Mouse (Mus musculus) CH12.LX (cell line): ENCODE measurements around the gene Dag1. TPM values are rescaled to one million over a fixed set of nuclear protein-coding genes. Genes with fewer than 3 reads are reported as not detected.

Experiments used
- DNase-seq: peaks from one replicate; pipeline ENCODE4 v3.0.0-alpha.2; 2013; ENCODE audit errors: extremely low read depth
- H3K27ac ChIP-seq: 2 replicates; pipeline ENCODE4 v1.5.1; 2012; ENCODE audit warnings: low read depth, mild to moderate bottlenecking, control low read depth, moderate library complexity; ENCODE audit not compliant: insufficient read depth
- H3K27me3 ChIP-seq: replicated peaks from 2 replicates; pipeline ENCODE3; 2012; ENCODE audit warnings: inconsistent platforms
- H3K36me3 ChIP-seq, 2 experiments: replicated peaks in 1 of 2; 2 replicates each; pipeline versions ENCODE3 to v1.6.1; 2012; ENCODE audit warnings: inconsistent platforms in 1 of 2, low read length in 1 of 2, mild to moderate bottlenecking in 1 of 2, mixed read lengths in 1 of 2, moderate library complexity in 1 of 2; ENCODE audit not compliant: control insufficient read depth in 1 of 2, insufficient read depth in 1 of 2
- H3K4me1 ChIP-seq, 2 experiments: 2 replicates each; pipeline ENCODE4 v1.6.1; 2012; ENCODE audit warnings: inconsistent platforms in 1 of 2, moderate library complexity in 1 of 2; ENCODE audit not compliant: insufficient read depth in 2 of 2, control insufficient read depth in 1 of 2
- H3K4me2 ChIP-seq: 2 replicates; pipeline ENCODE4 v1.6.1; 2012; ENCODE audit warnings: low read depth, mild to moderate bottlenecking, control low read depth; ENCODE audit not compliant: poor library complexity, insufficient read depth, severe bottlenecking
- H3K4me3 ChIP-seq, 3 experiments: fragments of 150-350 bp in 1 of 3; sonication (generic) in 1 of 3; replicated peaks in 1 of 3; 2 replicates each; pipeline versions ENCODE3 to v1.5.1; 2011 to 2012; ENCODE audit warnings: low read depth in 2 of 3, low read length in 2 of 3, mild to moderate bottlenecking in 2 of 3, moderate library complexity in 2 of 3, control low read depth in 1 of 3, improper control_type of control experiment in 1 of 3, inconsistent platforms in 1 of 3, mixed read lengths in 1 of 3; ENCODE audit not compliant: poor library complexity in 1 of 3
- H3K79me2 ChIP-seq: replicated peaks from 2 replicates; pipeline ENCODE4 v1.6.1; 2012; ENCODE audit warnings: mild to moderate bottlenecking, moderate library complexity; ENCODE audit not compliant: control insufficient read depth, poor library complexity, insufficient read depth, severe bottlenecking; ENCODE audit errors: extremely low read depth
- H3K9ac ChIP-seq: 2 replicates; pipeline ENCODE4 v1.6.1; 2012; ENCODE audit warnings: low read depth, mild to moderate bottlenecking, control low read depth, moderate library complexity; ENCODE audit not compliant: insufficient read depth
- H3K9me3 ChIP-seq: replicated peaks from 2 replicates; pipeline ENCODE3; 2012; ENCODE audit warnings: low read length, inconsistent platforms, mixed read lengths
- CHD1 ChIP-seq: IDR thresholded peaks from 2 replicates; pipeline ENCODE4 v1.6.1; 2012; ENCODE audit warnings: low read depth, low read length, improper control_type of control experiment, inconsistent platforms
- CTCF ChIP-seq, 2 experiments: IDR thresholded peaks in 1 of 2; conservative IDR thresholded peaks in 1 of 2; 2 replicates each; pipeline ENCODE4 v1.5.1; 2011 to 2012; ENCODE audit warnings: low read depth in 2 of 2, low read length in 2 of 2, improper control_type of control experiment in 1 of 2, inconsistent platforms in 1 of 2, mild to moderate bottlenecking in 1 of 2, moderate library complexity in 1 of 2
- E2F4 ChIP-seq: IDR thresholded peaks from 2 replicates; pipeline ENCODE4 v1.6.1; 2011; ENCODE audit warnings: low read depth, low read length, improper control_type of control experiment; ENCODE audit not compliant: insufficient replicate concordance
- ELF1 ChIP-seq: IDR thresholded peaks from 2 replicates; pipeline ENCODE4 v1.6.1; 2014; ENCODE audit warnings: low read depth, mild to moderate bottlenecking, inconsistent platforms, low read length, improper control_type of control experiment
- ETS1 ChIP-seq: conservative IDR thresholded peaks from 2 replicates; pipeline ENCODE4 v1.6.1; 2012; ENCODE audit warnings: low read depth, mild to moderate bottlenecking, inconsistent platforms, low read length, improper control_type of control experiment, moderate library complexity
- HCFC1 ChIP-seq: IDR thresholded peaks from 2 replicates; pipeline ENCODE4 v1.6.1; 2012; ENCODE audit warnings: low read depth, mild to moderate bottlenecking, inconsistent platforms, low read length, improper control_type of control experiment
- JUN ChIP-seq: IDR thresholded peaks from 2 replicates; pipeline ENCODE4 v1.6.1; 2011; ENCODE audit warnings: low read depth, mild to moderate bottlenecking, low read length, improper control_type of control experiment, moderate library complexity; ENCODE audit not compliant: insufficient read depth
- KAT2A ChIP-seq: IDR thresholded peaks from 2 replicates; pipeline ENCODE4 v1.6.1; 2012; ENCODE audit warnings: low read length, improper control_type of control experiment, inconsistent platforms; ENCODE audit not compliant: insufficient replicate concordance
- MAFK ChIP-seq: IDR thresholded peaks from 2 replicates; pipeline ENCODE4 v1.6.1; 2011; ENCODE audit warnings: low read length, improper control_type of control experiment; ENCODE audit not compliant: insufficient replicate concordance
- NELFE ChIP-seq: IDR thresholded peaks from 2 replicates; pipeline ENCODE4 v1.6.1; 2011; ENCODE audit warnings: low read depth, low read length, improper control_type of control experiment
- PAX5 ChIP-seq: IDR thresholded peaks from 2 replicates; pipeline ENCODE4 v1.6.1; 2012; ENCODE audit warnings: low read length, inconsistent platforms, mixed read lengths
- POLR2A ChIP-seq: IDR thresholded peaks from 2 replicates; pipeline ENCODE4 v1.6.1; 2011; ENCODE audit warnings: low read depth, mild to moderate bottlenecking, improper control_type of control experiment, low read length
- POLR2AphosphoS2 ChIP-seq: IDR thresholded peaks from 2 replicates; pipeline ENCODE4 v1.6.1; 2011; ENCODE audit warnings: low read depth, low read length, improper control_type of control experiment
- RAD21 ChIP-seq: IDR thresholded peaks from 2 replicates; pipeline ENCODE4 v1.6.1; 2011; ENCODE audit warnings: low read depth, mild to moderate bottlenecking, low read length, improper control_type of control experiment, moderate library complexity
- SMC3 ChIP-seq: IDR thresholded peaks from 2 replicates; pipeline ENCODE4 v1.6.1; 2011; ENCODE audit warnings: low read depth, low read length, improper control_type of control experiment
- TBP ChIP-seq: conservative IDR thresholded peaks from 2 replicates; pipeline ENCODE4 v1.6.1; 2011; ENCODE audit warnings: low read depth, low read length, improper control_type of control experiment
- UBTF ChIP-seq: IDR thresholded peaks from 2 replicates; pipeline ENCODE4 v1.6.1; 2012; ENCODE audit warnings: low read depth, mild to moderate bottlenecking, inconsistent platforms, low read length, improper control_type of control experiment, moderate library complexity
- USF1 ChIP-seq: IDR thresholded peaks from 2 replicates; pipeline ENCODE4 v1.6.1; 2014; ENCODE audit warnings: low read depth, mild to moderate bottlenecking, inconsistent platforms, low read length, improper control_type of control experiment
- USF2 ChIP-seq: conservative IDR thresholded peaks from 2 replicates; pipeline ENCODE4 v1.6.1; 2011; ENCODE audit warnings: low read depth, low read length, improper control_type of control experiment
- ZC3H11A ChIP-seq: IDR thresholded peaks from 2 replicates; pipeline ENCODE4 v1.6.1; 2012; ENCODE audit warnings: low read depth, mild to moderate bottlenecking, inconsistent platforms, low read length, improper control_type of control experiment
- ZMIZ1 ChIP-seq: IDR thresholded peaks from 2 replicates; pipeline ENCODE4 v1.6.1; 2012; ENCODE audit warnings: low read depth, mild to moderate bottlenecking, inconsistent platforms, low read length, improper control_type of control experiment
- ZNF384 ChIP-seq: IDR thresholded peaks from 2 replicates; pipeline ENCODE4 v1.6.1; 2012; ENCODE audit warnings: low read depth, low read length, improper control_type of control experiment, inconsistent platforms
- dilution Hi-C: fragments of 300-500 bp; cut with MboI; formaldehyde crosslinking; loops from 2 replicates; pipeline ENCODE4 v1.14.3; 2020; ENCODE audit warnings: low sequenced_read_pairs; ENCODE audit not compliant: extremely low pct_unique_long_range_greater_than_20kb, extremely low pct_ligation_motif_present
- in situ Hi-C: fragments of 300-500 bp; cut with MboI; formaldehyde crosslinking; loops from 3 replicates; pipeline ENCODE4 v1.14.3; 2019; ENCODE audit warnings: low sequenced_read_pairs, low pct_ligation_motif_present, low pct_unique_long_range_greater_than_20kb, mixed read lengths
- polyA plus RNA-seq: library from polyadenylated mRNA; unstranded; fragments of >175 nt; gene quantifications from 2 replicates; pipeline ENCODE4 v1.2.1, GENCODE M21; 2012; ENCODE audit warnings: low read depth; ENCODE audit not compliant: insufficient read length
- total RNA-seq, 2 experiments: library from RNA; depleted of rRNA; stranded (reverse); fragments of 300-350 nt in 1 of 2; fragments of >200 nt in 1 of 2; gene quantifications; 2 replicates each; pipeline ENCODE4 v1.2.3; 2012 to 2014

The Dag1 gene
- total and polyA plus RNA-seq, 3 experiments = 1.7 to 5.7 (median 3.9) TPM

GRCm38 (mm10) chr9:108223633-108224032 lies 40.1 kb downstream of the Dag1 start:
- dilution Hi-C loops = no loop called here
- no peak overlapping the region for H3K4me2 ChIP-seq

GRCm38 (mm10) chr9:108221566-108221965 lies 42.2 kb downstream of the Dag1 start:
- no peak for DNase-seq
- in situ Hi-C loops = no loop called here
- no peaks in the 10 kb centered on the region for H3K27me3 ChIP-seq
- H3K4me1 ChIP-seq = peaks cover 7 to 56% of the 10 kb centered on the region in 2 experiments
- dilution Hi-C loops = no loop called here
- H3K9ac ChIP-seq = no peak overlapping the region
- H3K36me3 ChIP-seq = peaks cover 0 to 4% of the 10 kb centered on the region in 2 experiments
- no peak overlapping the region for H3K27ac ChIP-seq
- TF ChIP-seq CTCF (conservative IDR thresholded peaks at IDR 0.05 in 1 of 2, IDR thresholded peaks at IDR 0.05 in 1 of 2; ENCODE audit: low read depth in 2 of 2, low read length in 2 of 2) (no peak), SMC3 (no peak), KAT2A (no peak), RAD21 (no peak), E2F4 (no peak), NELFE (no peak), UBTF (no peak), ZC3H11A (no peak), MAFK (no peak), USF1 (no peak), ETS1 (no peak), ELF1 (no peak), USF2 (no peak), JUN (no peak), ZMIZ1 (no peak), TBP (no peak)
- TF ChIP-seq, all 38 proteins: peak for 0
- H3K4me3 ChIP-seq = no peak overlapping the region
- no peak overlapping the region for H3K4me2 ChIP-seq
- no peaks in the 10 kb centered on the region for H3K9me3 ChIP-seq
- no peaks in the 10 kb centered on the region for H3K79me2 ChIP-seq

More at GRCm38 (mm10) chr9:108223633-108224032, 40.1 kb downstream of the Dag1 start:
- in situ Hi-C loops = no loop called here
- H3K9ac ChIP-seq = no peak overlapping the region
- no peak for DNase-seq
- no peak for TF ChIP-seq HCFC1
- no peak for TF ChIP-seq KAT2A
- no peak for TF ChIP-seq ZNF384
- no peak for TF ChIP-seq USF2
- TF ChIP-seq POLR2AphosphoS2 = no peak
- no peak for TF ChIP-seq CHD1
- TF ChIP-seq PAX5 = no peak
- TF ChIP-seq NELFE = no peak
- no peak for TF ChIP-seq POLR2A
- no peak for TF ChIP-seq ZMIZ1
- TF ChIP-seq, all 38 proteins: peak for 0
- H3K4me1 ChIP-seq = peaks cover 0 to 37% of the 10 kb centered on the region in 2 experiments; a peak in 2 of 4 replicates
- no peaks in the 10 kb centered on the region for H3K27me3 ChIP-seq
- no peaks in the 10 kb centered on the region for H3K79me2 ChIP-seq
- peaks cover 0 to 1% of the 10 kb centered on the region in 2 experiments for H3K36me3 ChIP-seq
- H3K9me3 ChIP-seq = no peaks in the 10 kb centered on the region
- no peak overlapping the region for H3K27ac ChIP-seq
- no peak overlapping the region for H3K4me3 ChIP-seq
